Mouse (Mus musculus): ENCODE results near the gene Nipsnap1. TPM values are rescaled to one million over a fixed set of nuclear protein-coding genes. Genes with fewer than 3 reads are reported as not detected.

Gene Nipsnap1
- total and polyA plus RNA-seq, 3 experiments, result 53.5 to 97.9 (median 79.3) TPM

DNA sequence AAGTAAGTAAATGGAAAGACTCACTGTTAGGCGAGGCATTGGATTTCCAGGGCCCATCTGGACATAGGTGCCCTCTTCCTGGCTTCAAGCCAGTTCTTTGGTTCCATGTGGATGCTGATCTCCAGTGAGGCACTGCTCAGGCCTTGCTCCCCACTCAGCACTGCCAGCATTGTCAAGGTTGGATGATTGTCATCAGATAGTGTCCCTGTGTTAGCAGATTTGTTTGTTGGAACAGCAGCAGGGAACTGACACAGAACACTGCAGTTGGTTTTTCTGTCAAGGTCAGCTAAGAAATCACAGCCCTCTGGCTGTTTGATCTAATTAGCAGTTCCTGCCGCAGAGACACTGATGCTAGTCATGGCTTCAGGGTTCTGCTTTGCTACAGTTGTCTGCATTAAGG is 47.5 kb downstream of the Nipsnap1 start:
- Histone ChIP-seq H3K36me3 (replicated peaks in 1 of 2; ENCODE audit: control insufficient read depth in 1 of 2, insufficient read depth in 1 of 2, low read length in 1 of 2) (peaks cover 84 to 98% of the 10 kb centered on the region in 2 experiments), H3K4me1 (ENCODE audit: control insufficient read depth in 1 of 2, insufficient read depth in 2 of 2) (no peaks in the 10 kb centered on the region)
- dilution Hi-C loops (cut with MboI; ENCODE audit: extremely low pct_ligation_motif_present, extremely low pct_unique_long_range_greater_than_20kb, low sequenced_read_pairs), result no loop called here

DNA sequence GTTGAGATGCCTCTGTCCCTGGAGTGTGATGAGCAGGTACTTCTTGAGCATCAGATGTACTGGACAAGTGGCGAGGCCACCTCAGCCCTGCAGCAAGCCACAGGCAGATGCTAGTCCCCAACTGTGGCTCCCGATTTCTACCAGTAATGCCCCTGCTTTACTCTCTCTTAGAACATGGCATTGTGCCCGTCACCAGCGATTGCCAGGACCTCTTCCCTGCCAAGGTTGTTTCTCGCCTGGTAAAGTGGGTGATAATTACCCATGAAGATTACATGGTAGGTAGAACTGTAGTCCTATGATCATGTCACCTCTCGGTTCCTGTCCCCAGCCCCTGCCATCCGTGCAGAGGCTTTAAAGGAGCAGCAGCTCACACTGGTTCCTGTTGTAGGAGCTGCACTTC is 48.0 kb downstream of the Nipsnap1 start:
- no peak overlapping the region for H3K4me2 ChIP-seq (ENCODE audit: insufficient read depth, low read depth, poor library complexity, severe bottlenecking)
- in situ Hi-C loops (cut with MboI; ENCODE audit: low pct_ligation_motif_present, low pct_unique_long_range_greater_than_20kb, low sequenced_read_pairs) (no loop called here), dilution Hi-C loops (cut with MboI; ENCODE audit: extremely low pct_ligation_motif_present, extremely low pct_unique_long_range_greater_than_20kb, low sequenced_read_pairs) (no loop called here)
- H3K9ac ChIP-seq (ENCODE audit: insufficient read depth, low read depth), result no peak overlapping the region
- DNase-seq (ENCODE audit: extremely low read depth), result no peak
- TF ChIP-seq MAFK (IDR thresholded peaks at IDR 0.05; ENCODE audit: insufficient replicate concordance, low read length) (no peak), TBP (conservative IDR thresholded peaks at IDR 0.05; ENCODE audit: low read depth, low read length) (no peak), PAX5 (IDR thresholded peaks at IDR 0.05; ENCODE audit: low read length) (no peak), MYC (IDR thresholded peaks at IDR 0.05; ENCODE audit: low read depth, low read length) (no peak), MAX (IDR thresholded peaks at IDR 0.05; ENCODE audit: low read length) (no peak), USF2 (conservative IDR thresholded peaks at IDR 0.05; ENCODE audit: low read depth, low read length) (no peak), EP300 (IDR thresholded peaks at IDR 0.05; ENCODE audit: low read length) (no peak), RCOR1 (conservative IDR thresholded peaks at IDR 0.05; ENCODE audit: low read depth, low read length) (no peak), JUN (IDR thresholded peaks at IDR 0.05; ENCODE audit: insufficient read depth, low read depth, low read length) (no peak)
- no peak overlapping the region for H3K27ac ChIP-seq (ENCODE audit: insufficient read depth, low read depth)
- no peaks in the 10 kb centered on the region for H3K4me1 ChIP-seq (ENCODE audit: control insufficient read depth in 1 of 2, insufficient read depth in 2 of 2)
- H3K27me3 ChIP-seq (replicated peaks), result no peaks in the 10 kb centered on the region
- no peaks in the 10 kb centered on the region for H3K9me3 ChIP-seq (replicated peaks; ENCODE audit: low read length)
- peaks cover 85 to 98% of the 10 kb centered on the region in 2 experiments for H3K36me3 ChIP-seq (replicated peaks in 1 of 2; ENCODE audit: control insufficient read depth in 1 of 2, insufficient read depth in 1 of 2, low read length in 1 of 2)
- no peak overlapping the region for H3K4me3 ChIP-seq (replicated peaks in 1 of 3; ENCODE audit: low read depth in 2 of 3, low read length in 2 of 3, poor library complexity in 1 of 3)
- no peaks in the 10 kb centered on the region for H3K79me2 ChIP-seq (replicated peaks; ENCODE audit: control insufficient read depth, extremely low read depth, insufficient read depth, poor library complexity, severe bottlenecking)

More for the DNA sequence above, 47.5 kb downstream of the Nipsnap1 start:
- no peak overlapping the region for H3K4me3 ChIP-seq (replicated peaks in 1 of 3; ENCODE audit: low read depth in 2 of 3, low read length in 2 of 3, poor library complexity in 1 of 3)
- DNase-seq (ENCODE audit: extremely low read depth), result no peak
- no peak overlapping the region for H3K4me2 ChIP-seq (ENCODE audit: insufficient read depth, low read depth, poor library complexity, severe bottlenecking)
- in situ Hi-C loops (cut with MboI; ENCODE audit: low pct_ligation_motif_present, low pct_unique_long_range_greater_than_20kb, low sequenced_read_pairs), result no loop called here
- H3K27me3 ChIP-seq (replicated peaks), result no peaks in the 10 kb centered on the region
- no peaks in the 10 kb centered on the region for H3K9me3 ChIP-seq (replicated peaks; ENCODE audit: low read length)
- TF ChIP-seq ETS1 (conservative IDR thresholded peaks at IDR 0.05; ENCODE audit: low read depth, low read length), result no peak
- no peak for TF ChIP-seq MAX (IDR thresholded peaks at IDR 0.05; ENCODE audit: low read length)
- TF ChIP-seq ZNF384 (IDR thresholded peaks at IDR 0.05; ENCODE audit: low read depth, low read length), result no peak
- TF ChIP-seq NELFE (IDR thresholded peaks at IDR 0.05; ENCODE audit: low read depth, low read length), result no peak
- TF ChIP-seq POLR2AphosphoS2 (IDR thresholded peaks at IDR 0.05; ENCODE audit: low read depth, low read length), result no peak
- no peak for TF ChIP-seq JUN (IDR thresholded peaks at IDR 0.05; ENCODE audit: insufficient read depth, low read depth, low read length)
- TF ChIP-seq IRF4 (IDR thresholded peaks at IDR 0.05; ENCODE audit: low read depth, low read length), result no peak
- TF ChIP-seq USF2 (conservative IDR thresholded peaks at IDR 0.05; ENCODE audit: low read depth, low read length), result no peak
- no peak for TF ChIP-seq RCOR1 (conservative IDR thresholded peaks at IDR 0.05; ENCODE audit: low read depth, low read length)
- TF ChIP-seq JUND (conservative IDR thresholded peaks at IDR 0.05; ENCODE audit: low read depth, low read length), result no peak
- TF ChIP-seq E2F4 (IDR thresholded peaks at IDR 0.05; ENCODE audit: insufficient replicate concordance, low read depth, low read length), result no peak
- no peak for TF ChIP-seq BHLHE40 (IDR thresholded peaks at IDR 0.05; ENCODE audit: low read depth, low read length)
- TF ChIP-seq EP300 (IDR thresholded peaks at IDR 0.05; ENCODE audit: low read length), result no peak
- TF ChIP-seq HCFC1 (IDR thresholded peaks at IDR 0.05; ENCODE audit: low read depth, low read length), result no peak
- no peak overlapping the region for H3K27ac ChIP-seq (ENCODE audit: insufficient read depth, low read depth)
- no peak overlapping the region for H3K9ac ChIP-seq (ENCODE audit: insufficient read depth, low read depth)
- H3K79me2 ChIP-seq (replicated peaks; ENCODE audit: control insufficient read depth, extremely low read depth, insufficient read depth, poor library complexity, severe bottlenecking), result no peaks in the 10 kb centered on the region

All from CH12.LX (cell line).